Mouse (Mus musculus): ENCODE results near the gene Cd93.

- TF ChIP-seq POLR2A (IDR thresholded peaks at IDR 0.05; ENCODE audit: insufficient read depth, low read depth, low read length) (no peak), CTCF (IDR thresholded peaks at IDR 0.05; ENCODE audit: insufficient read depth, low read depth, low read length) (no peak)
These were observed 45.5 kb upstream of the Cd93 start for GRCm38 (mm10) chr2:148488885-148489284.
